Mouse (Mus musculus) ES-E14 (cell line): ENCODE data around the gene Zfp617.
"Not testable (repeated sequence)": the region's sequence is repeated elsewhere in the genome, so short reads cannot be mapped to it uniquely, and the experiment has no call there.

Source experiments
- HCFC1 ChIP-seq: IDR thresholded peaks from 2 replicates; pipeline ENCODE4 v1.6.1; 2012; ENCODE audit warnings: low read length, inconsistent platforms, borderline replicate concordance; ENCODE audit not compliant: insufficient read depth
- ZNF384 ChIP-seq: IDR thresholded peaks from 2 replicates; pipeline ENCODE4 v1.6.1; 2012; ENCODE audit warnings: low read depth, low read length, inconsistent platforms

DNA sequence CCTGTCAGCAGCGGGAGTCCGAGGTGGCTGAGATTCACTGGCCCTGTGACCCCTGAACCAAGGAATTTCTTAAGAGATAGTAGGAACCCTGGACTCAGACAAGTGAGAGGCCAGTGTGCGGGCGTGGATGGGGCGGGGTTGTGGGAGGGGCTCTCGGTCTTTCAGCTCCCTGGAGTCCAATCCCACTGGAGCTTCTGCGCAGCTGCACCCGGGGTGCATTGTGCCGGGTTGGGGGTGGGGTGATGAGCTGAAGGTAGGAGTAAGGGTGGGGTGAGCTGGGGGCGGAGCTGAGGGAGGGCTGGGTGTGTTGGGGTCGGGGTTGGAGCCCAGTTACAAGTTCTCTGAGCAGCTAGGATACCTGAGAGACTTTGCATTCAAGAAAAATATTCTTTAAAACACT is 7.8 kb upstream of the Zfp617 start:
- TF ChIP-seq ZNF384, HCFC1: not testable (repeated sequence)
